ENCODE assay signal across 10 mouse cellular contexts in the genomic region with DNA sequence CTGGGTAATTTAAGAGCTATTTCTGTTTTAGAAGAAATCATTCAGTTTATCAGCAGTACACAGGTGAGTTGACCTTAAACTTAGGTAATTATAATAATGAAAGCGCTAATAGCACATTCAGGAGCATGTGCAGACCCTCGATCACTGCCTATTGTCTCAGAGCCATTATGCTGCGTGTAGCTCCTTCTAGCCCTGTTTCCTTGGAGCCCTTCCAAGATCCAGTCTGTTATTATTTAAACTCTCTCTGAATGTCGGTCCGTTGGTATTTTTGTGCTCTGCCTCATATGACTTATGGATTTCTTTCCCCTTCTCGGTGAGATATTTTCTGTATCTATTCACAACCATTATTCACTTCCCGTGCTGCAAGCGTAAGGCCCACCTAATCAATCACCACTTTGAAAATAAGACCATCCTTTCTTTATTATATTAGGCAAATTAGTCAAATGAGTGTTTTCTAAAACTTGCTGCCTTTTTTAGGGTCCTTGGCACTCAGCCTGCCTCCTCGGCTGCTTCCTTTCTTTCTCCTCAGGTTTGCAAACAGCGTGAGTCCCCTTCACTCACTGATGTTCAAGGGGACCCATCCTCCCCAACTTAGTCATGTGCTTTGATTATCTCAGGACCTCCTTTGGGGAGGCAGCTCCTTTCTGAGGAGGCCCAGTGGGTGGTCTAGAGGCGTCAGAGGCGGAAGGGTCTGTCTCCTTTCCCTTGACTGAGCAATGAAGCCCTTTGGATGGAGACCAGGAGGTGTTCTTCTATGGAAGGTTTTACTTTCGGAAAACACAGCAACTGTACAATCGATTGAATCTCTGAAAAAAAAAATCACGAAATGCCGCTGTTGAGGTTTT.
DNase-seq lines count a peak whose midpoint lies in the region; ATAC-seq and TF ChIP-seq lines count a peak whose summit lies in the region.
"Had no signal": no experiment of that assay in that cellular context is flagged by ENCODE, and none has a peak within 500 bp of the region (broad histone marks: within the 10 kb centered on the region; RNA-seq: fewer than 3 reads in every experiment).

No protein-coding gene starts in this region.

- WGBS in midbrain, embryonic 13.5 days, result 42% methylated on average over 16 of the region's 16 CpGs
- 42% methylated on average over 16 of the region's 16 CpGs for WGBS in midbrain, embryonic 15.5 days
- WGBS in intestine, embryonic 14.5 days, result 34% methylated on average over 16 of the region's 16 CpGs
- WGBS in stomach, embryonic 16.5 days, result 37% methylated on average over 16 of the region's 16 CpGs
- 69% methylated on average over 16 of the region's 16 CpGs for WGBS in liver, postnatal 0 days (ENCODE audit: insufficient replicate concordance)

- H3K27me3 ChIP-seq in midbrain, embryonic 13.5 days, result peaks cover 26% of the 10 kb centered on the region
- H3K27me3 ChIP-seq in midbrain, embryonic 15.5 days (replicated peaks), result 0 out of 2 replicates have a peak, but pooled peaks cover 3% of the 10 kb centered on the region
- no peaks in the 10 kb centered on the region for H3K27me3 ChIP-seq in intestine, embryonic 14.5 days (replicated peaks; ENCODE audit: control insufficient read depth, insufficient read depth, low read length)
- no peaks in the 10 kb centered on the region for H3K27me3 ChIP-seq in stomach, embryonic 16.5 days (ENCODE audit: control insufficient read depth, insufficient read depth, low read length)
- peaks cover 3% of the 10 kb centered on the region; the same call in 1 of the 2 replicates for H3K27me3 ChIP-seq in liver, postnatal 0 days (ENCODE audit: insufficient read depth, low read length)

- no peaks in the 10 kb centered on the region for H3K9me3 ChIP-seq in midbrain, embryonic 13.5 days
- no peaks in the 10 kb centered on the region for H3K9me3 ChIP-seq in midbrain, embryonic 15.5 days
- no peaks in the 10 kb centered on the region for H3K9me3 ChIP-seq in intestine, embryonic 14.5 days (ENCODE audit: control insufficient read depth, low read length)
- no peaks in the 10 kb centered on the region for H3K9me3 ChIP-seq in stomach, embryonic 16.5 days (replicated peaks; ENCODE audit: control insufficient read depth, low read length)
- no peaks in the 10 kb centered on the region; the same call in 1 of the 2 replicates for H3K9me3 ChIP-seq in liver, postnatal 0 days (ENCODE audit: low read length)

- ATAC-seq in midbrain, embryonic 13.5 days, result no peak
- ATAC-seq in midbrain, embryonic 15.5 days (replicated peaks), result no peak
- no peak for ATAC-seq in intestine, embryonic 14.5 days (replicated peaks; ENCODE audit: low FRiP score, low TSS enrichment, low read depth)
- ATAC-seq in stomach, embryonic 16.5 days (ENCODE audit: insufficient read depth, low FRiP score), result no peak
- no peak for ATAC-seq in liver, postnatal 0 days

- peak overlapping the region; percentile 1; the same call in 1 of the 2 replicates for H3K4me2 ChIP-seq in midbrain, embryonic 13.5 days (replicated peaks)
- no peak overlapping the region for H3K4me2 ChIP-seq in midbrain, embryonic 15.5 days
- H3K4me2 ChIP-seq in intestine, embryonic 14.5 days (ENCODE audit: low read length), result peak overlapping the region; percentile 34
- peak overlapping the region; percentile 30 for H3K4me2 ChIP-seq in stomach, embryonic 16.5 days (ENCODE audit: low read depth, low read length)
- H3K4me2 ChIP-seq in liver, postnatal 0 days (ENCODE audit: low read depth, low read length), result no peak overlapping the region

- peaks cover 31% of the 10 kb centered on the region for H3K4me1 ChIP-seq in midbrain, embryonic 13.5 days (replicated peaks)
- H3K4me1 ChIP-seq in midbrain, embryonic 15.5 days, result peaks cover 14% of the 10 kb centered on the region; the same call in 1 of the 2 replicates
- H3K4me1 ChIP-seq in intestine, embryonic 14.5 days (replicated peaks; ENCODE audit: control insufficient read depth, insufficient read depth, low read length), result peaks cover 19% of the 10 kb centered on the region
- H3K4me1 ChIP-seq in stomach, embryonic 16.5 days (ENCODE audit: control insufficient read depth, insufficient read depth, low read length), result peaks cover 14% of the 10 kb centered on the region; the same call in 1 of the 2 replicates
- H3K4me1 ChIP-seq in liver, postnatal 0 days (ENCODE audit: insufficient read depth), result no peaks in the 10 kb centered on the region

- no peaks in the 10 kb centered on the region for H3K36me3 ChIP-seq in midbrain, embryonic 13.5 days
- H3K36me3 ChIP-seq in midbrain, embryonic 15.5 days (replicated peaks), result no peaks in the 10 kb centered on the region
- no peaks in the 10 kb centered on the region for H3K36me3 ChIP-seq in intestine, embryonic 14.5 days (ENCODE audit: control insufficient read depth, insufficient read depth, low read length)
- H3K36me3 ChIP-seq in stomach, embryonic 16.5 days (ENCODE audit: control insufficient read depth, insufficient read depth, low read length), result no peaks in the 10 kb centered on the region
- H3K36me3 ChIP-seq in liver, postnatal 0 days (replicated peaks; ENCODE audit: insufficient read depth, low read length), result no peaks in the 10 kb centered on the region

- no peak for TF ChIP-seq EP300 in liver, postnatal 0 days (IDR thresholded peaks at IDR 0.05; ENCODE audit: low read depth)

- H3K4me3 ChIP-seq in midbrain, embryonic 13.5 days (replicated peaks), result no peak overlapping the region
- H3K4me3 ChIP-seq in midbrain, embryonic 15.5 days, result no peak overlapping the region
- H3K4me3 ChIP-seq in intestine, embryonic 14.5 days (ENCODE audit: low read depth, low read length), result no peak overlapping the region
- H3K4me3 ChIP-seq in stomach, embryonic 16.5 days (replicated peaks; ENCODE audit: low read length), result no peak overlapping the region
- no peak overlapping the region for H3K4me3 ChIP-seq in liver, postnatal 0 days (ENCODE audit: low read depth, low read length)

- 0 out of 2 replicates have a peak overlapping the region, but pooled peaks have one; percentile 22 for H3K27ac ChIP-seq in midbrain, embryonic 13.5 days
- H3K27ac ChIP-seq in midbrain, embryonic 15.5 days, result no peak overlapping the region
- H3K27ac ChIP-seq in intestine, embryonic 14.5 days (ENCODE audit: low read depth), result peak overlapping the region; percentile 73
- H3K27ac ChIP-seq in stomach, embryonic 16.5 days (ENCODE audit: low read length), result peak overlapping the region; percentile 7; the same call in 1 of the 2 replicates
- no peak overlapping the region for H3K27ac ChIP-seq in liver, postnatal 0 days (ENCODE audit: low read depth)

- H3K9ac ChIP-seq in midbrain, embryonic 13.5 days (replicated peaks), result no peak overlapping the region
- H3K9ac ChIP-seq in midbrain, embryonic 15.5 days, result no peak overlapping the region
- no peak overlapping the region for H3K9ac ChIP-seq in intestine, embryonic 14.5 days (ENCODE audit: low read length)
- H3K9ac ChIP-seq in stomach, embryonic 16.5 days (ENCODE audit: low read length), result 0 out of 2 replicates have a peak overlapping the region, but pooled peaks have one; percentile 1
- H3K9ac ChIP-seq in liver, postnatal 0 days (replicated peaks), result no peak overlapping the region

- DNase-seq in kidney, adult 9 months, result peak; percentile 35
- DNase-seq in kidney, adult 8-10 months, result no peak
- no peak for DNase-seq in intestine, embryonic 14.5 days (ENCODE audit: low spot score)
- no peak for DNase-seq in liver, postnatal 0 days
- DNase-seq in ovary, postnatal 36 days (ENCODE audit: low spot score), result no peak
- DNase-seq: gastrocnemius, postnatal 10 days; spleen, adult 18-20 months had no signal

- no peak for TF ChIP-seq CTCF in liver, postnatal 0 days (IDR thresholded peaks at IDR 0.05; ENCODE audit: low read depth)

Comparison
In these comparisons a context has a peak if more than half of its experiments do, and no peak if none do; other contexts are left out.
1. H3K27ac ChIP-seq: peak in midbrain, embryonic 13.5 days (single experiment), intestine, embryonic 14.5 days (single experiment) and stomach, embryonic 16.5 days (single experiment); none in midbrain, embryonic 15.5 days (single experiment) and liver, postnatal 0 days (single experiment).
2. H3K4me2 ChIP-seq: peak in midbrain, embryonic 13.5 days (single experiment), intestine, embryonic 14.5 days (single experiment) and stomach, embryonic 16.5 days (single experiment); none in midbrain, embryonic 15.5 days (single experiment) and liver, postnatal 0 days (single experiment).